Mouse (Mus musculus): ENCODE measurements around the gene Slc2a4. TPM values are rescaled to one million over a fixed set of nuclear protein-coding genes. Genes with fewer than 3 reads are reported as not detected.

The Slc2a4 gene
- 100 to 1,000 TPM; 402 to 439 TPM for total RNA-seq (2021)
- long read RNA-seq, experiment 1, transcript Slc2a4-201 (11 exons, 2,524 nt): major isoform, 162 of 252 reads
- long read RNA-seq, experiment 1, partial matches to known transcripts: 40 of 252 reads
- long read RNA-seq, experiment 1, other reads (novel, unspliced or antisense): 50 of 252 reads
- long read RNA-seq, experiment 2, transcript Slc2a4-201 (11 exons, 2,524 nt): major isoform, 85 of 137 reads
- long read RNA-seq, experiment 2, partial matches to known transcripts: 40 of 137 reads
- long read RNA-seq, experiment 2, other reads (novel, unspliced or antisense): 11 of 137 reads

DNA sequence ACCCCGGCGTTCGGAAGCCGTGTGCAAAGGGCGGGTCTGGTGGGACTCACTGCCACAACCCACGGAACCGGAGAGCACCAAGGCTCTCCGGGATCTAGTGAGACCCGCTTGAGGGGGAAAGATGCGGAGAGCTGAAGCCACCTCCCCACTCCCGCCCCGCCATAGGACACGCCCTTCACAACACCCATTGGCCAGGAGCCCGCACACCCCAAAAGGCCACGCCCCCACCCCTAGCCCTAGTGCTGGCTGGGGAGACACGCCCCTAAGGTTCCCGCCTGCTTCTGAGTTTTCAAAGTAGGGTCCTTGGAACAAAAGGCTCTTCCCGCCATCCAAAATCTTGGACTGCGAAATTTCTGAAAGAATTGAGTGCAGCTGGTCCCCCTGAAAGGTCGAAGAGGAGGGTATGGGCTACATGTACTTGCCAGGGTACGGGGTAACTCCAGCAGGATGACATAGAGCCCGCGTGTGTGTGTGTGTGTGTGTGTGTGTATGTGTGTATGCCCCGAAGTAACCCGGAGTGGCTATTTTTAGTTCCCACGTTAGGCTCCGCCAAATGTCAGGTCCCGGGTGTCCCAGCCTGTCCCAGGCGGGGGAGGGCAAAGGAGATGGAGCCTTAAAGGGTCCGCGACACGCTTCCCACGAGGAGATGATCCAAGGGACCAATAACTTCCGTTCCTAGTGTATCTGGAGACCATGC, at the start of gene Slc2a4:
Slc2a4 (minus strand) TSS at position 123 of the 697 bp plus-strand sequence.
- DNase-seq: peak; percentile 94

DNA sequence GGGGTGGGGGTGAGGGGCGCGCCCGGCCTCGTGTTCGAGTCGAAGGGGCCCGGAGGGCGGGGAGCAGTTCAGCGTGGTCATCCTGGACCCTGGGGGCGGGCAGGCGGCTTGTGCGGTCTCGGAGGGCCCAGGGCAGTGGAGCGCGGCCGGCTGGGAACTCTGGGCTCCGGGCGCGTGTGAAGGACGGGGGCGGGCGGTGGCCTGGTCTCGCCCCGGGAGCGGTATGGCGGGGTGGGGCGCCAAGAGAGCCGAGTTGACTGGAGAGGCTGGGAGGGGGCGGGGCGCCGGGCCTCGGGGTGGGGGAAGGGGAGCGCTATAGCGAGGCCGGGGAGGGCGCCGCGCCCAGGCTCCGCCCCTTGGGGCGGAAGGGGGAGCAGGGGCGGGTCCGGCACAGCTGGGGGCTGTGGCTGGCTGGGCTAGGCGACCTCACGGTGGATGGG, 49.1 kb upstream of the Slc2a4 start:
- peak; percentile 92 to 94 for DNase-seq

DNA sequence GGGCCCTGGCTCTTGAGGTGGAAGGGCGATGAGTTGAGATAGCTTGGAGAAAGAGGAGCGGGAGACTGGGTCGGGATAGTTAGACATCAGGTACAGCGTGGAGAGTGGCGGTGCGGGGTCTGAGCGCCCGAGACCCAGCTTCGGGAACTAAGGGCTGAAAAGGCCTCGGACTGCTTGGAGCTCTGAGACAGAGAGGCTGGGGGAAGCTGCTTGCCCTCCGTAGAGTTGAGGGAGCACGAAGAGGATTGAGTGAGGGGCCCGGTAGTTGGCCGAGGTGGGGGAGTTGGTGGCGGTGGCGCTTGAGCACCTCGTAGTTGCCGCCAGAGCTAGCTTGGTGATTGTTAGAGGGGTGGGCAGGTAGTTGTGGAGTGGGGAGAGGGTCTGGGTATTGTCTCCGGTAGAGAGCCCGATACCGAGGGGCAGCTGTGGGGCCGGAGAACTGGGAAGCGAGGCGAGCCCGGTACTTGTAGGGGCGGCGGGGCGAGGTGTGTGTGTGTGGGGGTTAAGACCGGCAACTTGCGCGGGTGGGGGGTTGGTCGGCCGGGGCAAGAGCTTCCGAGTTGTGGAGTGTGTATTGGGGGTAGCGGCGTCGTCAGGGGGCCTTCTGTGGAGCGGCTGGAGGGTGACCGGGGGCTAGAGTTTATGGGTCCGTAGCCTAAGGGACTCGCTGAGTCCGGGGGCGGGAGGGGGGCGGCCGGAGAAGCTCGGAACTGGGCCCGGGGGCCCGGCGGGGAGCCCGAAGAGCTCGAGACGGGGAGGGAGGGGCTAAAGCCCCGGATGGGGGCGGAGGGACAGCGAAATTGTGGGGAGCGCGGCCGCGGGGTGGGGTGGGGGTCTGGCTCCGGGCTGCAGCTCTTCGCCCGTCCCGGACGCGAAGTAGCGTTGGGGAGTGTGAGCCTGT, 48.4 kb upstream of the Slc2a4 start:
- peak; percentile 57 to 71 for DNase-seq

DNA sequence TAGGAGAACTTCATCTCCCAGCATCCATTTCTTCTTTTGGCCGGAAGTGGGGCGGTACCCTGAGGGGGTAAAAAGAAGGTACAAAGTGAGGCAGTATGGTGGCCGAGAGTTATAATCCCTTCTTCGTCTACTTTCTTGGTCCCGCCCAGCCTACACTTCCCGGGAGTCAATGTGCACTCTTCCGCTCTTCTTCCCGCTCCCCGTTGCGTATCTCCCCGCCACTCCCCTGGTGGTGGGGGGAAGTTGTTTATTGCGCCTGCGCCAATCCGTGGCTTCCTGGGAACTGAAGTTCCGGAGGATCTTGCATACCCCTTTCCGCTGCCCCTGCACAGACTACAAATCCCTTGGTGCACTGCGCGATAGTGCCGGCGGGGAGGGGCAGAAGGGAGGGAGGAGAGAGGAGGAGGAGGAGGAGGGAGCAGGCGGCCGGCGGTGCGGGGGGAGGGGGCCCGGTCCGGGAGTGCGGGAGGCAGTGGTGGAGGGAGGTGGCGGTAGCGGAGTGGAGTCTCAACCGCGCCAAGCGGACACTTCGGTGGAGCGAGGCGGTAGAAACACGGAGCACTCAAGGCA, 47.5 kb upstream of the Slc2a4 start, which contains the start of gene Phf23:
Phf23 (plus strand) TSS at position 387 of the 570 bp plus-strand sequence.
- peak; percentile 98 to 100 for DNase-seq

DNA sequence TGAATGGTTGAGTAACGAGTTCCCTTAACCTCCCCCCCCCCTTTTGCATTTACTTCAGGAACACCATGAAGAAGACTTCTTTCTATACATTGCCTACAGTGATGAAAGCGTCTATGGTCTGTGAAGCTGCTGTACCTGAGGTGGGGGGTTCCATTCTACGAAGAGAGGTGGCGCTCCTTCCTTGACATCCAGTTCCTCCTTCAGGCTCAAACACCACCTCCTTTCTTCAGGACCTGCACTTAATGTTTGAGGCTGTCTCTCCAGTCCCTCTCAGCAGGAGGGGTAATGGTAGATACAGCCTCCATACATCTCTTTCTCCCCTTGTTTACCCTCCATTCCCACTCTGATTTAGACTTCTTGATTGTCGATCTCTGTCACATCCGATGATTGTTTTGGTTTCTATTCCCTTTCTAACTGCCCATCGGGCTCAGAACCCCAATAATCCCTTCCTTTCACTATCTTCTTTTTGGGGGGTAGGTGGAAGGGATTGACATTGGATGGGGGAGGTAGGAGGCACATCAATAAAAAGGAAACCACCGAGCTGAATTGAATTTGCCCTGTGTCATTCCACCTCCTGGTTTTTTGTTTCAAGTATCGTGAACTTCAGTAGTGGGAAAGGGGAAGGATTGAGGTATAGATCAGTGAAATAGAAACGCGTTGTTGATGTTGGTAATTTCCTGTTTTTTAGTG, 46.6 kb upstream of the Slc2a4 start:
- DNase-seq: no peak

DNA sequence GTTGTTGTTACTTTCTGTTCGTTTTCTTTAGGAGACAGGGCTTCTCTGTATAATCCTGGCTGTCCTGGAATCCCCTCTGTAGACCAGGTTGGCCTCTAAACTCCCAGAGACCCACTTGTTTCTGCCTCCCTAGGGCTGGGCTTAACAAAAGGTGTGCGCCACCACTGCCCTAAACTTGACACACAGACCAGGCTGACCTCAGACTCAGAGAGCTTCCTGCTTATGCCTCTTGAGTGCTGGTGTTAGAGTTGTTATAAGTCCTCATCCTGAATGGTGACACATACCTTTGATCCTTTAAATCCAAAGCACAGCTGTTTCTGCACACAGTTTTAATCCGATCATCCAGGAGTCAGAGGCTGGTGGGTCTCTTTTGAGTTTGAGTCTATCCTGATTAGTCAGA, 44.9 kb upstream of the Slc2a4 start:
- no peak for DNase-seq

DNA sequence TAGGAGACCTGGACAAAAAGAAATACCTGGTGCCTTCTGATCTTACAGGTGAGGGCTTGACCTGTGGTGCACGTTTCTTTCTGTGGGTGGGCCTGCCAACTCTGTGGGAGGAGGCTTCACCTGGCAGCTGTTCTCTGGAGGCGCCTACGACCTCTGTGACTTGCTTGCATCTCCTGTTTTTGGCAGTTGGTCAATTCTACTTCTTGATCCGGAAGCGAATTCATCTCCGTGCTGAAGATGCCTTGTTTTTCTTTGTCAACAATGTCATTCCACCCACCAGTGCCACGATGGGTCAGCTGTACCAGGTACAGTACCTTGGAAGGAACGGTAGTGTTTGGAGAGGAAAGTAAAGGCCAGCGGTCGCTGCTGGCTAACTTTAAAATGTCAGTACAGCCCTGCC, 44.4 kb upstream of the Slc2a4 start:
- peak in 1 of 2 experiments; percentile 39 for DNase-seq

DNA sequence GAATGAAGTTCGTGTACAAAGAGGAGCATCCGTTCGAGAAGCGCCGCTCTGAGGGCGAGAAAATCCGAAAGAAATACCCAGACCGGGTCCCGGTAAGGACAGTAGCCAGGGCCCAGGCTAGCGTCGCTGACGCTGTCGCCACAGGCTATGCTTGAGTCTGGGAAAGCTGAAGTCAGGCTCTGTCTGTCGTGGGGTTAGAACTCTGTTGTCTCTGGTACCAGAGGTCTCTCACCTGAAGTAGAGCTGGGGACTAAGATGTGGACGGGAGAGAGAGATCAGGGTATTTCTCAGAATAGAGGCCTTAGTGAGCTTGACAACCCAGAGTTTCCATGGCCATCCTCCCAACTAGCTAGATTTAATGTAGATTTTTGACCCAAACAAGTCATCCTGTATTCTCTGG, 43.7 kb upstream of the Slc2a4 start:
- no peak for DNase-seq

DNA sequence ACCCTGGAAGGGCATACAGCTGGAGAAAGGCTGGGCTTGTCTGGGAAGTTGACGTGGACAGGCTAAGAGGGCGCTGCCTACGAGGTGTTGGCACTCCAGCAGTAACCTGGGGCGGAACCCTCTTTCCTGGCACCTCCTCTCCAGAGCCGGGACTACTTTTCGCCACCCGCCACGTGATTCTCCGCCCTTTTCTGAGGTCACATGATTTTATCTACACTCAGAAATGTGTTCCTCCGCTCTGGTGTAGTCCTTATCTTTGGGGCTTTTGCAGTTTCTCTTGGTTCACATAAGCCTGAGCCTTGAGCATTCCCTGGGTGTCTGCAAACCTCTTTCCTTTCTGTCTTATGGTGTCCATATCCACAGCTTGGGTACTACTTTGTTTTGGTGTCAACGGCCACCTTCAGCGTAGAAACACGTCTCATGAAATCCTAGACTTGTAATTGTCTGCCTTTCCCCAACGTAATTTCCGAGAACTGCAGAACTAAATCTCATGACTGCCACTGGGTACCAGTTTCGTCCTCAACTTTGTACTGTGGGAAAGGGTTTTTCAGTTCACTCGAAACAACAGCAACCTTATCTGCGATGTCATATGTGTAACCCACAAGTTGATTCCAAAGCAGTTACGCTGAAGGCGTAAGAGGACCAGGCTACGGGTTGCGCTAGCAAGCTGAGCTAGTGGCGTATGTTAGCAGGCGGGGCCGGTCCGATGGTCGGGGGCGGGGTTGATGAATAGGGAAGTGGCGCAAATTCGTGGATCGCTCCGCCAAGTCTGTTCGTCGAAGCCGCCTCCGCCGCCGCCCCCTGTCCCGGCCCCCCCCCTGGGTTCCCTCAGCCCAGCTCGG, 43.1 kb upstream of the Slc2a4 start, which contains the start of gene Gabarap:
Gabarap (plus strand) TSS at position 294 of the 842 bp plus-strand sequence.
- peak; percentile 98 for DNase-seq

DNA sequence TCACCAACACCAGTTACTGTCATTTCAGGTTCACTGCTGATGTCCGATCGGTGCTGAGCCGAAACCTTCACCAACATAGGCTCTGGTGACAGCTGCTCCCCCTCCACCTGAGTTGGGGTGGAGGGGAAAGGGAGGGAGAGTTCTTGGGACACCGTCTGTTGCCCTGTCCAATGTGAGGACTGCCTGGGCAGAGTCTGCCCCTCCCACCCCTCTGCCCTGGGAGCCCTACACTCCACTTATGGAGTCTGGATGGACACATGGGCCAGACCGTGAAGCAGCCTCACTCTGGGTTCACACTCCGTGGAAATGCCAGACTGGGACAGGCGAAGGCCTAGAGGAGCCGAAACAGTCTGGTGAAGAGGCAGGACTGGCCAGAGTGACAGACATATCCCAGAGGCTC, 42.0 kb upstream of the Slc2a4 start:
- no peak for DNase-seq

DNA sequence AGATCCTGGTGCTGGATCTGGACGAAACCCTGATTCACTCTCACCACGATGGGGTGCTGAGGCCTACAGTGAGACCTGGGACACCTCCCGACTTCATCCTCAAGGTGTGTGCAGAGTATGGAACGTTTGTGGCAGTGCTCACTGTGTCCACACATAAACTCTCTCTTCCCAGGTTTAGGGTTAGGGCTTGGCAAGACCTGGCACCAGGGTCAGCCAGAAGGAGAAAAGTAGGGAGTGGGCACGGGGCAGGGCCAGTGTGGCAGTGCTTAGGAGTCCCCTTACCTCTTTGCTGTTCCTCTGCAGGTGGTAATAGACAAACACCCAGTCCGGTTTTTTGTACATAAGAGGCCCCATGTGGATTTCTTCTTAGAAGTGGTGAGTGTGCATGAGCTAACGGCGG, 36.4 kb upstream of the Slc2a4 start:
- no peak for DNase-seq

DNA sequence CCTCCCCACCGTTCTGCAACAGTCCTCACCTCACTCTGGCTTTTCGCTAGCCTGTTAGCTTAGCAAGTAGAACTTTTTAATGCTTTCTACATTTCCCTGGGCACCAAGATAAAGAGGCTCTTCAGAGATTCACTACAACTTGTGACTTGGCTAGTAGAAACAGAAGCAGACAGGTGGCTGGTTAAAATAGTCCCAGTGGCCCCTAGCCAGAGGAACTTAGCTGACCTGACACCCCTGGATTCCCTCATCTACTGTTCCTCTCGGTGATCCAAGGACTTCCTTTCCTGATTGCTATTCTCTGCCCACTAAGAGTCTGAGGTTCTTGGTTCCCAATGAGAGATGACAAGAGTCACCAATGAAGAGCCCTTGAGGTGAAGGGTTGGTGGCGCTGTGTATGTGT, 35.4 kb upstream of the Slc2a4 start:
- DNase-seq: peak; percentile 60 to 61

DNA sequence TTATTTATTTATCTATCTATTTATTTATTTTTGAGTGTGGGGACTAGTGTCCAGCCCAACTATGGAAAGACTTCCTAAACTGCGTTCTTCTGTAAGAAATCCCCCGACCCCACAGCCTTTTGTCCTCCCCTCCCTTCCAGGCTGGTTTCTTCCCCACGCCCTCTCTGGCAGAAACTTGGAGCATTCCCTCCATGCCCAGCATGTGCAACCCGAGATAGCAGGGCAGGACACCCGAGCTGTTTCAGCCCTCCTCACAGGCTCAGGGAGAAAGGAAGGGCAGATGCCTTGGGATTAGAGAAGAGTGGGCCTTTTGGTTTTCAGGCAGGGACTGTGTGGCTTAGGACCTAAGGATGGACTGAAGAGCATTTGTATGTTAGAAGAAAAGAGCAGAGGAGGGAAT, 34.9 kb upstream of the Slc2a4 start:
- peak; percentile 59 to 63 for DNase-seq

DNA sequence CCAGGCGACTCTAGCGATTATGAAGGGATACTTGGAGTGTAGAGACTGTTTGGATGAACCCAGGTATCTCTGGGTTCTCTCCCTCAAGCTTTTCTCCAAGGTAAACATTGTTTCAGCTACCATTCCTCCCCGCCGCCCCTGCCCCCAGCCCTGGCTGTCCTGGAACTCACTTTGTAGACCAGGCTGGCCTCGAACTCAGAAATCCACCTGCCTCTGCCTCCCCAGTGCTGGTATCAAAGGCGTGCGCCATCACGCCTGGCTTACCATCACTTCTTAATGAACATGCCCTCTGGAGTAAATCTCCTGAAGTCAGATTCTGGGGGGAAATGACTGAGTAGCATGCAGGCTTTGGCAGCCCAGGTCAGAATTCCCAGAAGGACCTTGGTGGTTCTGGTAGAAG, 34.2 kb upstream of the Slc2a4 start, which contains the start of gene Elp5:
Elp5 (minus strand) TSS at position 293 of the 400 bp plus-strand sequence.
- DNase-seq: no peak

DNA sequence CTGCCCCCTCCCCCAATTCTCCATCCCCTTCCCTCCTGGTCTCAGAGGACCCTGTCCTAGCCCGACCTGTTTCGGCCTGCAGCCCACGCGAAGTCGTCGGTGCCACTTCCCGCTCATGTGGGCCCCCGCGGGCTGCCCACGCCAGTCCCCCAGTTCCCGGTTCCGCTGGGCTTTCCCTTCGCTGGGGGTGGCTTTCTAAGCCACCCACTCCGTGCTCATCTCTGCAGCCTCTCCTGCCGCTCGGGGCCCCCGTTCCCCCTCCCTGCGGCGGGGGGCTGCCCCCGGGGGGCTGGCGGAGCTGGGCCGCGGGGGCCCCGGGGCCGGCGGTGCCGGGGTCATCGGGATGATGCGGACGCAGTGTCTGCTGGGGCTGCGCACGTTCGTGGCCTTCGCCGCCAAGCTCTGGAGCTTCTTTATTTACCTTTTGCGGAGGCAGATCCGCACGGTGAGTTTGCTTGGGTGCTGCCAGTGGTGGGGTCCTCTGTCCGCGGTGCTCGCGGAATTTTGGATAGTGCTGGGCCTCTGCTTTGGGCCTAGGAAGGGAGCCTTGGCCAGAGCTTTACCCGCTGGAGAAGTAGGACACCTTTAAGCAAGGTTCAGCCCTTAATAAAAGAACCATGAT, 33.3 kb upstream of the Slc2a4 start, which contains the start of gene Ctdnep1:
Ctdnep1 (plus strand) TSS at position 16 of the 622 bp plus-strand sequence.
- no peak for DNase-seq

DNA sequence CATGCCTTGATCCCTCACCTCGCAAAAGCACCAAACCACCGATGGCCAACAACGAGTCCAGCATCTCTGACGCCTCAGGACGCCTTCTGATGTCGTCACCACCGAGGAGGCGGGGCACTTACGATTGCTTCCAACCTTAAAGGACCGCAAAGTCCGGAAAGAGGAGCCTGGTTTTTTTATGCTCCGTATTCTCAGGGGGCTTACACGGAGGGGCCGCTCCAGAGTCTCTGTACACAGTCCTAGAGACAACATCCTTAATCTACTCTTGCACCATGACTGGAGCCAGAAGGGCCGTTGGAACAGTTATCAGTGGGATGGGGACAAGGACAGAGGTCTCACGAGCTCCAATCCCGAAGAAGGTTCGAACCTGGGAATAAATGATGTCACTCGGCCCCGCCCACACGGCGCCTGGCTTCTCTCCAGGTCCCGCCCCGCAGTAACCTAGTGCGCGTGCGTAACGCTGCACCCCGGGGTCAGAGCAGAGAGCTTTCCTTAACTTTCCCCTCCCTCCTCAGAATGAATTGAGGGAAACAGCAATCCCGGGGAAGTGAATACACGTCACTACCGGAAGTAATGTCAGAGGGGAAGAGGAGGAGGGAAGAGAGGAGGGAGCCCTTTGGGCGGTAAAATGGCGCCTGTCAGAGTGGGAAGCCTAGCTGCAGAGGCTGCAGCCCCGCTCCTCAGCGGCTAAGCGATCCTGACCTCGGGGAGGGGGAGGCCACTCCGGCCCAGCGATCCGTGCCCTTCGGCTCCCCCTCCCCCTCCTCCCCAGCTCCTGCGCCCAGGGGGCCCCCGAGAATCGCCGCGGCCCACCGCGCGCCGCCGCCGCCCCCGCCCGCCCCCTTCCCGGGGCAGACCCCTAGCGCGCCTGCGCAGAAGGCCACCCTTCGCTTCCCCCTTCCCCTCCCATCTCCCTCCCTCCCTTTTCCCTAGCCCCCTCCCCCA, 32.5 kb upstream of the Slc2a4 start:
- DNase-seq: peak; percentile 97 to 99

DNA sequence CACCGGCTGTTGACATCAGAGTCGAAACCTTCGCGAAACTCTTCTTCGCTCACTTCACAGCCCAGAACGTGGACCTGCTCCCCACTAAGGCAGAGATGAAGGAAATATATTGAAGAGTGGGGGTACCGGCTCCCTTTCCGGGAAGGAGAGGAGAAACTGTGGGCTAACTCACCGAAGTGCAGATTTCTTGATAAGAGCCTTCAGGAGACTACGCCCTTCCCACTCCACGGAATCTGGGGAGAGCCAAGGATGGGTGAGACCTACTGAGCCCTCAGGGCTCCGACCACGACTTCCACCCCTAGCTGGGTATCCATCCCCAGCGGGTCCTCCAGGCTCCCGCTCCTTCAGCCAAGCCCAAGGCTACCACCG, 31.8 kb upstream of the Slc2a4 start:
- no peak for DNase-seq

DNA sequence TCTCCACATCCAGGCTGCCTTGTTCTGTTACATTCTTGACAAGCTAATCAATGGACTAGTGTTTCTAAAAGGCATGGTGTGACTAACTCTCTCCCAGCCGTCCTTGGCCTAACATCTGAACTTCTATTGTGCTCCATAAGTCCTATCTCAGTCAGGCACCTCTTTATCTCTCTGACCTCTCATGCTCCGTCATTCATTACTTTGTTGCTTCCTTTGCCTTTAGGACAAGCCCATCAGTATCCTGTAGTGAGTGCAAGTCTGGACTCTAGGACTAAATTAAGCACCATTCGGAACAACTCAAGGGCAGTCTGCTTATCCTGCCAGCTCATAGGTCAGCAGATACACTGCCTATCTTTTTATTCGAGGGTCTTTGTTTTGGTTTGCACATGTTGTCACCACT, 28.3 kb upstream of the Slc2a4 start:
- no peak for DNase-seq

DNA sequence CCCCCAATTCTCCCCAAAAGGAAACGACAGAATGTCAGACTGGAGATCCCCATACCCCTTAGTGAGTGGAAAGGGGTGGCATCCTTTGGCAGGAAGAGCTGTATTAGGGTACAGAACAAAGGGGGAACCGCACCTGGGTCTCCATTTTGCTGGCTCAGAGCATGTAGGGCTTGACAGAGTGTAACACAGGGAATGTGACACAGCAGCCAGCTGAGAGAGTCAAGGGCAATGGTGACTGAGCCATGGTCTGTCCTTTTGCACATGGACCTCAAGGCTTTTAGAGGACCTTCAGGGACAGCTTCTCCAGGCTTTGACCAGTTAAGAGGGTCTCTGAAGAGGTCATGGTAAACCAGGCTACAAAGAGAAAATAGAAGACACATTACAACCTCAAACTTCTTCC, 26.9 kb upstream of the Slc2a4 start:
- no peak for DNase-seq
